Mouse (Mus musculus) C2C12 (cell line): ENCODE measurements around the gene Pnisr. TPM values are rescaled to one million over a fixed set of nuclear protein-coding genes. Genes with fewer than 3 reads are reported as not detected.

Source experiments
- H3K27me3 ChIP-seq: one replicate; pipeline ENCODE4 v1.6.1; 2011; ENCODE audit not compliant: control insufficient read depth, insufficient read depth, insufficient read length
- H3K36me3 ChIP-seq: one replicate; pipeline ENCODE4 v1.6.1; 2011; ENCODE audit not compliant: control insufficient read depth, insufficient read depth
- H3K4me3 ChIP-seq: one replicate; pipeline ENCODE4 v1.5.1; 2011; ENCODE audit warnings: mild to moderate bottlenecking, control low read depth; ENCODE audit not compliant: poor library complexity, insufficient read depth, severe bottlenecking
- H3K79me2 ChIP-seq: one replicate; pipeline ENCODE4 v1.6.1; 2011; ENCODE audit not compliant: control insufficient read depth, insufficient read depth
- H3K79me3 ChIP-seq: one replicate; pipeline ENCODE4 v1.6.1; 2011; ENCODE audit warnings: low read depth, control low read depth
- H3ac ChIP-seq: one replicate; pipeline ENCODE3; 2011; ENCODE audit warnings: low read depth; ENCODE audit not compliant: control insufficient read depth, insufficient read length
- CEBPB ChIP-seq: IDR thresholded peaks from one replicate; pipeline ENCODE4 v1.6.1; 2011; ENCODE audit warnings: low read depth, mild to moderate bottlenecking, control low read depth, moderate library complexity
- CTCF ChIP-seq: IDR thresholded peaks from one replicate; pipeline ENCODE4 v1.5.1; 2011; ENCODE audit not compliant: control insufficient read depth, insufficient read depth, insufficient read length
- FOSL1 ChIP-seq: IDR thresholded peaks from one replicate; pipeline ENCODE4 v1.8.0; 2011; ENCODE audit warnings: mild to moderate bottlenecking, low read length; ENCODE audit not compliant: poor library complexity, insufficient read depth, severe bottlenecking
- MAX ChIP-seq: IDR thresholded peaks from one replicate; pipeline ENCODE4 v1.6.1; 2011; ENCODE audit warnings: mild to moderate bottlenecking, control low read depth
- MYOD1 ChIP-seq: IDR thresholded peaks from one replicate; pipeline ENCODE4 v1.6.1; 2011; ENCODE audit warnings: low read depth; ENCODE audit not compliant: control insufficient read depth, insufficient read length
- MYOG ChIP-seq: IDR thresholded peaks from one replicate; pipeline ENCODE4 v1.6.1; 2011; ENCODE audit not compliant: control insufficient read depth, insufficient read length; ENCODE audit errors: extremely low read depth
- USF1 ChIP-seq: IDR thresholded peaks from one replicate; pipeline ENCODE4 v1.6.1; 2011; ENCODE audit warnings: low read depth, mild to moderate bottlenecking, control low read depth, moderate library complexity
- polyA plus RNA-seq: library from polyadenylated mRNA; unstranded; fragments of >200 nt; fragmentation: generic; extraction: Trizol; gene quantifications from one replicate; pipeline ENCODE4 v1.2.1, GENCODE M21; 2012; ENCODE audit warnings: missing spikeins

Pnisr gene
- polyA plus RNA-seq, 1 experiment, result 9.3 TPM

DNA sequence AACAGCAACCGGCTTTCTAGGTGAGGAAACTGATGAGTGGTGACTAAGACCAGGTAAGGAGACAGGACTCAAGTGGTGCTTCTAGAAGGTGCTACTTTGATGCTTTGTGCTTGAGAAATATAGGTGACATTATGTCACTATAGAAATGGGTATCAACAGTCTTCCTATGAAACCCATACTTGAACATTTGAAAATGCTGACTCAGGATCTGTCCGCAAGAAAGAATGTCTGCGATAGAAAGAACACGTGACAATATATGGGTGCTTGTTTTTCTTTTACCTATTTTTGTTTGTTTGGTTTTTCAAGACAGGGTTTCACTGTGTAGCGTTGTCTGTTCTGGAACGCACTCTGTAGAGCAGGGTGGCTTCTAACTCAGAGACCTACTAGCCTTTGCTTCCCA, 34.7 kb upstream of the Pnisr start:
- H3K79me3 ChIP-seq, result no peaks in the 10 kb centered on the region
- H3K4me3 ChIP-seq, result no peak overlapping the region
- no peaks in the 10 kb centered on the region for H3K27me3 ChIP-seq
- no peaks in the 10 kb centered on the region for H3K79me2 ChIP-seq
- H3ac ChIP-seq, result no peak overlapping the region
- no peak for TF ChIP-seq CEBPB
- TF ChIP-seq USF1, result no peak
- no peak for TF ChIP-seq MYOG
- TF ChIP-seq FOSL1, result no peak
- TF ChIP-seq CTCF, result no peak
- TF ChIP-seq MAX, result no peak
- TF ChIP-seq MYOD1, result no peak
- peaks cover 36% of the 10 kb centered on the region for H3K36me3 ChIP-seq

GRCm38 (mm10) chr4:21814029-21814428, 33.4 kb upstream of the Pnisr start:
- TF ChIP-seq MAX (no peak), FOSL1 (no peak), CTCF (peak; percentile 20)
- Histone ChIP-seq H3K79me3 (no peaks in the 10 kb centered on the region), H3ac (no peak overlapping the region), H3K79me2 (no peaks in the 10 kb centered on the region), H3K36me3 (peaks cover 38% of the 10 kb centered on the region), H3K27me3 (no peaks in the 10 kb centered on the region), H3K4me3 (no peak overlapping the region)

GRCm38 (mm10) chr4:21826616-21827015, 20.8 kb upstream of the Pnisr start:
- Histone ChIP-seq H3K4me3 (no peak overlapping the region), H3K27me3 (no peaks in the 10 kb centered on the region), H3K79me3 (no peaks in the 10 kb centered on the region), H3K79me2 (no peaks in the 10 kb centered on the region), H3ac (no peak overlapping the region), H3K36me3 (peaks cover 40% of the 10 kb centered on the region)
- TF ChIP-seq CTCF, result no peak
- TF ChIP-seq MYOD1, result no peak
- TF ChIP-seq MYOG, result no peak
- TF ChIP-seq USF1, result no peak
- no peak for TF ChIP-seq MAX
- no peak for TF ChIP-seq FOSL1
- no peak for TF ChIP-seq CEBPB

- H3ac ChIP-seq, result no peak overlapping the region
- no peaks in the 10 kb centered on the region for H3K79me2 ChIP-seq
- H3K79me3 ChIP-seq, result no peaks in the 10 kb centered on the region
- no peak for TF ChIP-seq CTCF
- no peak for TF ChIP-seq MAX
- TF ChIP-seq MYOG, result no peak
- no peak for TF ChIP-seq MYOD1
- TF ChIP-seq USF1, result no peak
- TF ChIP-seq CEBPB, result no peak
- no peak for TF ChIP-seq FOSL1
- no peaks in the 10 kb centered on the region for H3K27me3 ChIP-seq
- H3K4me3 ChIP-seq, result no peak overlapping the region
- peaks cover 25% of the 10 kb centered on the region for H3K36me3 ChIP-seq
Measured at GRCm38 (mm10) chr4:21832844-21833243, 14.5 kb upstream of the Pnisr start.

DNA sequence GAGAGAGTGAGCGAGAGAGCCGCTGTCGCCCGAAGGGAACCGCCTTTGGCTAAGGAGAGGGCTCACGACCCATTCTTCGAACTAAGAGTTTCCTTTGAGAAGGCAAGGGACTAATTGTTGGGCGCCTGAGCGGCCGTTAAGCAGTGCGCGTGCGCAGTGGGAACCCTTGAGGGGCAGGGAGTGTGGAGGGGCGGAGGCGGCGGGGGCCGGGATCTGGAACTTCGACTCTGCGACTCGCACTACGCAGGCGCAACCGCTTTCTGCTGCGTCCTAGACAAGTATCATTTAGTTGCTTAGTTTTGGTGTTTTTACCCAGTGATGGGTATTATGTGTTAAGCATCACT, 876 bp downstream of the Pnisr start:
- Histone ChIP-seq H3K4me3 (peak overlapping the region; percentile 96), H3K79me2 (peaks cover 55% of the 10 kb centered on the region), H3K36me3 (peaks cover 3% of the 10 kb centered on the region), H3ac (peak overlapping the region; percentile 87), H3K27me3 (no peaks in the 10 kb centered on the region), H3K79me3 (peaks cover 50% of the 10 kb centered on the region)
- TF ChIP-seq MAX (no peak), CEBPB (no peak)

DNA sequence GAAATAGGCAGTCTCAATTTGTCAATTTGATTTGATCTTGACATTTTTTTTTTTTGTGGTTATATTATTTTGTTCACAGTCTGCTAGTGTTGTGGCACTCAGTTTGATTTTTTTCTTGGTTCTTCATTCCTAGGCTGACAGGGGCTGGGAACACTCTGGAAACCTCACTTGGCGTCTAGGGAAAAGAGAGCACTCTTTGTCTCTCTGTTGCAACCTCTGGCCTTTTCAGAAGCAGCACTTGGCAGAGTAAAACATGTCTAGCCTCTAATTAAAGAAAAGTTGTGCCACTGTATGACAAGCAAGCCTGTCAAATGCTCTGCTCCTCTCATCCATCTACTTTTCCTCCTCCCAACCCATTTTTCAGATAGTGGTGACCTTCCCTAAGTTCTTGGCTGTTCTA, 10.1 kb downstream of the Pnisr start:
- TF ChIP-seq CTCF (no peak), CEBPB (no peak), MYOG (no peak), FOSL1 (no peak), MYOD1 (no peak), MAX (no peak), USF1 (no peak)
- Histone ChIP-seq H3K27me3 (no peaks in the 10 kb centered on the region), H3K79me2 (peaks cover 83% of the 10 kb centered on the region)

More for the DNA sequence above, 10.1 kb downstream of the Pnisr start:
- no peak overlapping the region for H3K4me3 ChIP-seq
- H3ac ChIP-seq, result no peak overlapping the region
- H3K36me3 ChIP-seq, result peaks cover 77% of the 10 kb centered on the region
- peaks cover 56% of the 10 kb centered on the region for H3K79me3 ChIP-seq
